Mouse (Mus musculus) heart, postnatal 0 days (tissue): ENCODE results near the gene Pgm2l1. TPM values are rescaled to one million over a fixed set of nuclear protein-coding genes. Genes with fewer than 3 reads are reported as not detected.

ENCODE experiments used
- ATAC-seq: fragments of 200-750 bp; cut with Nextera tagmentation; 2 replicates; pipeline ENCODE4 v1.8.0; 2017; ENCODE audit warnings: low read depth, moderate number of reproducible peaks, moderate library complexity; ENCODE audit not compliant: insufficient read depth
- DNase-seq: peaks from one replicate; pipeline ENCODE4 v3.0.0-alpha.2; 2016; ENCODE audit warnings: low spot score
- H3K27ac ChIP-seq: fragments of 300-500 bp; sonication (generic); 2 replicates; pipeline ENCODE4 v1.5.1; 2014; ENCODE audit warnings: low read depth, mild to moderate bottlenecking
- H3K27me3 ChIP-seq: fragments of 300-500 bp; sonication (generic); 2 replicates; pipeline ENCODE4 v1.6.1; 2014; ENCODE audit warnings: low read length, mixed read lengths; ENCODE audit not compliant: control insufficient read depth, insufficient read depth
- H3K36me3 ChIP-seq: fragments of 300-500 bp; sonication (generic); replicated peaks from 2 replicates; pipeline ENCODE4 v1.6.1; 2014; ENCODE audit warnings: low read length, mixed read lengths; ENCODE audit not compliant: control insufficient read depth, insufficient read depth
- H3K4me1 ChIP-seq: fragments of 300-500 bp; sonication (generic); 2 replicates; pipeline ENCODE4 v1.6.1; 2014; ENCODE audit warnings: antibody characterized with exemption; ENCODE audit not compliant: control insufficient read depth, insufficient read depth
- H3K4me2 ChIP-seq: fragments of 300-500 bp; sonication (generic); 2 replicates; pipeline ENCODE4 v1.6.1; 2014; ENCODE audit warnings: low read depth, mild to moderate bottlenecking, low read length, moderate library complexity
- H3K4me3 ChIP-seq: fragments of 300-500 bp; sonication (generic); 2 replicates; pipeline ENCODE4 v1.5.1; 2014; ENCODE audit warnings: low read depth, low read length
- H3K9ac ChIP-seq: fragments of 300-500 bp; sonication (generic); replicated peaks from 2 replicates; pipeline ENCODE4 v1.6.1; 2014; ENCODE audit warnings: low read depth, low read length, mixed read lengths
- H3K9me3 ChIP-seq: fragments of 300-500 bp; sonication (generic); replicated peaks from 2 replicates; pipeline ENCODE4 v1.6.1; 2016; ENCODE audit warnings: low read length; ENCODE audit not compliant: control insufficient read depth
- CTCF ChIP-seq: IDR thresholded peaks from 2 replicates; pipeline ENCODE4 v1.5.1; 2016; ENCODE audit warnings: antibody characterized with exemption, control low read depth, low read depth
- EP300 ChIP-seq: IDR thresholded peaks from 2 replicates; pipeline ENCODE4 v1.6.1; 2016; ENCODE audit warnings: antibody characterized with exemption, low read depth
- WGBS: fragments of 180-500 bp; shearing (Covaris S2); extraction: QIAGEN DNeasy Blood & Tissue Kit; methylation state at CpG from one replicate; pipeline ENCODE4 v1.1.7; 2014; 5-methylcytosine and 5-hydroxymethylcytosine counted together
- polyA plus RNA-seq: library from polyadenylated mRNA; unstranded; fragments of >200 nt; fragmentation: Nextera tagmentation; extraction: Ambion mirVana; gene quantifications from 2 replicates; pipeline ENCODE4 v1.2.1, GENCODE M21; 2015
- total RNA-seq: library from RNA; depleted of rRNA; stranded (reverse); fragments of >200 nt; gene quantifications from 2 replicates; pipeline ENCODE4 v1.2.3, GENCODE M21; 2014; ENCODE audit warnings: low replicate concordance

Gene Pgm2l1
- total and polyA plus RNA-seq, 2 experiments from 2014 or later = 0.56 to 3.5 TPM

GRCm38 (mm10) chr7:100307872-100308653 is 80.9 kb downstream of the Pgm2l1 start:
- 86% methylated on average over 6 of the region's 6 CpGs for whole genome bisulfite sequencing
- no peaks in the 10 kb centered on the region for H3K9me3 ChIP-seq
- H3K4me2 ChIP-seq = no peak overlapping the region
- peaks cover 7% of the 10 kb centered on the region; the same call in 1 of the 2 replicates for H3K4me1 ChIP-seq
- DNase-seq (no peak), ATAC-seq (no peak)
- H3K27me3 ChIP-seq = no peaks in the 10 kb centered on the region
- H3K36me3 ChIP-seq = no peaks in the 10 kb centered on the region
- H3K9ac ChIP-seq = no peak overlapping the region
- H3K4me3 ChIP-seq = no peak overlapping the region
- TF ChIP-seq EP300 = no peak
- TF ChIP-seq CTCF = no peak
- H3K27ac ChIP-seq = no peak overlapping the region

- DNase-seq (no peak), ATAC-seq (no peak)
- 26% methylated on average over 1 of the region's 1 CpGs for WGBS
- H3K4me2 ChIP-seq = no peak overlapping the region
- no peak overlapping the region for H3K9ac ChIP-seq
- no peaks in the 10 kb centered on the region for H3K9me3 ChIP-seq
- no peak overlapping the region for H3K4me3 ChIP-seq
- H3K27me3 ChIP-seq = no peaks in the 10 kb centered on the region
- TF ChIP-seq CTCF (no peak), EP300 (no peak)
- H3K4me1 ChIP-seq = peaks cover 7% of the 10 kb centered on the region; the same call in 1 of the 2 replicates
- no peaks in the 10 kb centered on the region for H3K36me3 ChIP-seq
- no peak overlapping the region for H3K27ac ChIP-seq
Measured at GRCm38 (mm10) chr7:100309216-100309615, 82.0 kb downstream of the Pgm2l1 start.

DNA sequence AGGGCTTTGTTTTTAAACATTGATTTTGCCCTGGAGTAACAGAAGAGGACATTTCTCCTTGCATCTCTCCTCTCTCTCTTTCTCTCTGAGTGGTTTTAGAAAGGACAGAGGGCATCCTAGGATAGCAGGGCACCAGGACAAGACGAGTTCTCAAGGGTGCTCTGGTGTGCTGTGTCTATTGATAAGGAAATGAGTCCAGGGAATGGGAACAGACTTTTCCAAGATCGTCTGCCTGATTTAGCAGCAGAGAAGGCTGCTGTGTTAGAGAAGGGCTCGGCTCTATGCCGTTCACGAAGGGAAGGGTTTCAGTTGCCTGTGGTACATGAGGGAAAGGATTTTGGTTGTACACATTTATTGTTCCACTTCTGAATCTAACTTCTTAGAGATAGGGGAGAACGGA is 82.5 kb downstream of the Pgm2l1 start:
- ATAC-seq (no peak), DNase-seq (no peak)
- Histone ChIP-seq H3K4me2 (no peak overlapping the region), H3K9me3 (no peaks in the 10 kb centered on the region), H3K9ac (no peak overlapping the region), H3K4me1 (peaks cover 7% of the 10 kb centered on the region; the same call in 1 of the 2 replicates), H3K27ac (no peak overlapping the region), H3K36me3 (no peaks in the 10 kb centered on the region), H3K4me3 (no peak overlapping the region), H3K27me3 (no peaks in the 10 kb centered on the region)
- WGBS = 26% methylated on average over 6 of the region's 6 CpGs
- TF ChIP-seq EP300 (no peak), CTCF (no peak)

DNA sequence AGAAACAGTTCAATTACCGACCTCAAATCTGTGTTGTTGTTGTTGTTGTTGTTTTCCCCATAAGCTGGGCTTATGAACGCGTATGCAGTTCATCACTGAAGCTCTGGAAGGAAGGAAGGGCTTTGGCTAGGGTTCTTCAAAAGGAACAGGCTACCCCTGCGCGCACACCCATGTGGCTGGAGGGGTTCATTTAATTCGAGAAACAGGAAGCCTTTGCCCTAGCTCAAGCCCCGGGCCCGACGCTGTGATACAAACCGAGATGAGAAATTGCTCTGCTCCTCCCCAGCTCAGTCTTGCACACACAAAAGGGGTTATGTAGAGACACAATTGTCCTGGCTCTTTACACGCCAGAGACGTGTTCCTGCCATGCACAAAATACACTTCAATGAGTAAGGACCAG is 83.1 kb downstream of the Pgm2l1 start:
- Histone ChIP-seq H3K4me3 (no peak overlapping the region), H3K36me3 (0 out of 2 replicates have a peak, but pooled peaks cover 5% of the 10 kb centered on the region), H3K4me1 (peaks cover 7% of the 10 kb centered on the region; the same call in 1 of the 2 replicates), H3K9ac (no peak overlapping the region), H3K27me3 (no peaks in the 10 kb centered on the region), H3K9me3 (no peaks in the 10 kb centered on the region), H3K27ac (no peak overlapping the region), H3K4me2 (no peak overlapping the region)
- 74% methylated on average over 12 of the region's 12 CpGs for WGBS
- DNase-seq (no peak), ATAC-seq (no peak)
- TF ChIP-seq EP300 = no peak
- no peak for TF ChIP-seq CTCF

- DNase-seq (no peak), ATAC-seq (no peak)
- Histone ChIP-seq H3K27ac (no peak overlapping the region), H3K27me3 (no peaks in the 10 kb centered on the region), H3K36me3 (peaks cover 17% of the 10 kb centered on the region; the same call in 1 of the 2 replicates), H3K4me1 (peaks cover 7% of the 10 kb centered on the region; the same call in 1 of the 2 replicates), H3K4me2 (no peak overlapping the region), H3K9ac (no peak overlapping the region), H3K9me3 (no peaks in the 10 kb centered on the region), H3K4me3 (no peak overlapping the region)
- WGBS = 65% methylated on average over 4 of the region's 4 CpGs
- no peak for TF ChIP-seq CTCF
- no peak for TF ChIP-seq EP300
Measured at GRCm38 (mm10) chr7:100312716-100313115, 85.5 kb downstream of the Pgm2l1 start.

- no peak for TF ChIP-seq CTCF
- no peak for TF ChIP-seq EP300
- ATAC-seq (no peak), DNase-seq (no peak)
- 66% methylated on average over 8 of the region's 8 CpGs for WGBS
- Histone ChIP-seq H3K9me3 (no peaks in the 10 kb centered on the region), H3K27ac (no peak overlapping the region), H3K4me2 (no peak overlapping the region), H3K36me3 (peaks cover 24% of the 10 kb centered on the region; the same call in 1 of the 2 replicates), H3K4me1 (no peaks in the 10 kb centered on the region), H3K4me3 (no peak overlapping the region), H3K27me3 (no peaks in the 10 kb centered on the region), H3K9ac (no peak overlapping the region)
Measured at GRCm38 (mm10) chr7:100316924-100317323, 89.7 kb downstream of the Pgm2l1 start.
